Mouse (Mus musculus) left cerebral cortex, postnatal 10 days (tissue): ENCODE measurements around the gene Vmn1r50. TPM values are rescaled to one million over a fixed set of nuclear protein-coding genes. Genes with fewer than 3 reads are reported as not detected.
"Not testable (repeated sequence)": the region's sequence is repeated elsewhere in the genome, so short reads cannot be mapped to it uniquely, and the experiment has no call there.

Experiments used
- DNase-seq, 2 experiments: peaks; one replicate each; pipeline ENCODE4 v3.0.0; 2021 to 2022; ENCODE audit warnings: low spot score in 2 of 2, mixed read lengths in 1 of 2; ENCODE audit errors: extremely low spot score in 1 of 2
- intact Hi-C: fragments of 180-260 bp; cut with DNase I; formaldehyde crosslinking; loops from one replicate; pipeline ENCODE4 v1.15.1; 2025
- total RNA-seq, 2 experiments: library from RNA; stranded (reverse); gene quantifications; 2 replicates each; pipeline ENCODE4 v1.2.3; 2021

The Vmn1r50 gene
- total RNA-seq: not detected

DNA sequence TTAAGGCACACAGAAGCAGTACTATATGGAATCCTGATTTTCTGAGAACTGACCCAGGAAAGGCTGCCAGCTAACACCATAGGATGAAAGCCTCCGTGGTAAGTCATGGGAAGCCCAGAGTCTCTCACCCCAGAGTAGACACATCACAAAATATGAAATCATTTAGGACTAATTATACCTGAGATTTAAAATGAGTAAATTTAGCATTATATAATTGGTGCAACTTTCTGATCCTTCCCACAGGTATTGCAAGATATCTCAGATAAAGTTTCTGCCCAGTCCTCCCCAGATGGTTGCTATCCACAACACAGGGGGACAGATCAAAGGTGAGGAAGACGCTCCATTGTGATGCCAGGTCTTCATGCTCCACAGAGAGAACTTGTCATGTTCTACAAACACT is at the start of gene Vmn1r50:
Gene Vmn1r50 (plus strand): TSS at position 301 of the 400 bp plus-strand sequence.
- no peak for DNase-seq
- intact Hi-C loops: no loop called here

DNA sequence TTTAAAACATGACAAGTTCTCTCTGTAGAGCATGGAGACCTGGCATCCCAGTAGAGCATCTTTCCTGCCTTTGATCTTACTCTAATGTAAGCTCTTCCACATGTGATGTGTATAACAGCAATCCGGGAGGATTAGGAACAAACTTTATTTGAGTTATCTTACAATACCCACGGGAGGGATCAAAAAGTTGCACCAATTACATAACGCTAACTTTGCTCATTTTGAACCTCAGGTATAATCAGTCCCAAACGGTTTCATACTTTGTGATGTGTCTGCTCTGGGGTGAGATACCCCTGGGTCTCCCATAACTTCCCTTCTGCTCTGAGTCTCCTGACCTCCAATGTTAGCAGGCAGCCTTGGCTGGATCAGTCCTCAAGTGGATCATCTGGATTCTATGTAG is 22.8 kb upstream of the Vmn1r50 start, which contains the start of gene Vmn1r49:
Gene Vmn1r49 (minus strand): TSS at position 101 of the 400 bp plus-strand sequence.
- intact Hi-C loops: no loop called here
- DNase-seq: no peak

- DNase-seq: no peak
Measured at GRCm38 (mm10) chr6:90100566-90100965, 664 bp upstream of the Vmn1r50 start.

GRCm38 (mm10) chr6:90122296-90122695 is 21.1 kb downstream of the Vmn1r50 start, which contains the start of gene Vmn1r51:
Vmn1r51 (plus strand) TSS chr6:90122596.
- DNase-seq, intact Hi-C loops: not testable (repeated sequence)

More at GRCm38 (mm10) chr6:90100566-90100965, 664 bp upstream of the Vmn1r50 start:
- intact Hi-C loops: no loop called here

Other genes with a start within 250 kb of the Vmn1r50 start
- not detected for gene Vmn1r42, start 225.0 kb upstream of the Vmn1r50 start, total RNA-seq
- gene Vmn1r43, start 225.0 kb upstream of the Vmn1r50 start, total RNA-seq: not detected
- gene Vmn1r44, start 217.8 kb upstream of the Vmn1r50 start, total RNA-seq: not detected
- not detected for gene Vmn1r45, start 160.8 kb upstream of the Vmn1r50 start, total RNA-seq
- not detected for gene Vmn1r46, start 132.1 kb upstream of the Vmn1r50 start, total RNA-seq
- gene Vmn1r47, start 85.3 kb upstream of the Vmn1r50 start, total RNA-seq: under 1 TPM in 1 of 2 experiments, not detected in 1; 0.04 TPM
- gene Vmn1r48, start 64.6 kb upstream of the Vmn1r50 start, total RNA-seq: not detected
- gene Vmn1r49, start 22.9 kb upstream of the Vmn1r50 start, total RNA-seq: not detected
- gene Vmn1r51, start 21.2 kb downstream of the Vmn1r50 start, total RNA-seq: not detected
- gene Vmn1r52, start 73.4 kb downstream of the Vmn1r50 start, total RNA-seq: not detected
- not detected for gene V1ra8, start 101.4 kb downstream of the Vmn1r50 start, total RNA-seq
- not detected for gene Vmn1r53, start 123.0 kb downstream of the Vmn1r50 start, total RNA-seq
- not detected for gene Vmn1r54, start 144.9 kb downstream of the Vmn1r50 start, total RNA-seq
- not detected for gene BC048671, start 199.8 kb downstream of the Vmn1r50 start, total RNA-seq
- not detected for gene Chst13, start 223.8 kb downstream of the Vmn1r50 start, total RNA-seq
- gene Uroc1, start 231.9 kb downstream of the Vmn1r50 start, total RNA-seq: not detected